9 mouse cellular contexts compared by ENCODE assay signal in genomic region chr2:50304824-50305577, GRCm38 (mm10). TPM values are rescaled to one million over a fixed set of nuclear protein-coding genes. Genes with fewer than 3 reads are reported as not detected.
DNase-seq lines count a peak whose midpoint lies in the region; ATAC-seq and TF ChIP-seq lines count a peak whose summit lies in the region.
"Had no signal": no experiment of that assay in that cellular context is flagged by ENCODE, and none has a peak within 500 bp of the region (broad histone marks: within the 10 kb centered on the region; RNA-seq: fewer than 3 reads in every experiment).

No protein-coding gene starts in this region.

- no peak for TF ChIP-seq EP300 in lung, postnatal 0 days (IDR thresholded peaks at IDR 0.05)

- no peak overlapping the region for H3K27ac ChIP-seq in gastrocnemius, adult 2 months
- H3K27ac ChIP-seq in lung, postnatal 0 days (ENCODE audit: low read length): no peak overlapping the region
- no peak overlapping the region for H3K27ac ChIP-seq in midbrain, embryonic 16.5 days (ENCODE audit: low read length)
- H3K27ac ChIP-seq: embryonic facial prominence, embryonic 13.5 days had no signal

- TF ChIP-seq CTCF in gastrocnemius, adult 2 months (IDR thresholded peaks at IDR 0.05): peak; percentile 44
- peak; percentile 70 for TF ChIP-seq CTCF in lung, postnatal 0 days (IDR thresholded peaks at IDR 0.05)
- peak; percentile 69; the same call in 1 of the 2 replicates for TF ChIP-seq CTCF in brain, embryonic 14.5 days (IDR thresholded peaks at IDR 0.05; ENCODE audit: borderline replicate concordance, extremely low read depth, insufficient read depth, insufficient read length)

- ATAC-seq in lung, postnatal 0 days: no peak
- peak; percentile 83 for ATAC-seq in midbrain, embryonic 16.5 days
- ATAC-seq in monocyte, adult 5-6 weeks (replicated peaks; ENCODE audit: insufficient number of reproducible peaks, low FRiP score, low TSS enrichment, poor library complexity, severe bottlenecking): no peak

- no peak for TF ChIP-seq POLR2A in brain, embryonic 14.5 days (IDR thresholded peaks at IDR 0.05; ENCODE audit: borderline replicate concordance, extremely low read depth, insufficient read depth, insufficient read length, poor library complexity, severe bottlenecking)

- 44% methylated on average over 1 of the region's 1 CpGs for WGBS in lung, postnatal 0 days
- 77% methylated on average over 1 of the region's 1 CpGs for WGBS in midbrain, embryonic 16.5 days

- intact Hi-C loops in gastrocnemius, adult 2 months (cut with DNase I): loop anchor here (5.0 kb wide), 1 partner anchor 1527 kb away; no protein-coding TSS in a partner anchor

- DNase-seq in gastrocnemius, adult 2 months: no peak
- DNase-seq in gastrocnemius, adult 8-10 months (ENCODE audit: low spot score in 2 of 2): no peak
- DNase-seq in lung, postnatal 0 days (ENCODE audit: low spot score): no peak
- DNase-seq in lung, postnatal 25 days (ENCODE audit: low spot score): no peak
- DNase-seq in brain, embryonic 14.5 days (ENCODE audit: low read depth): peak; percentile 72
- no peak for DNase-seq in lung, postnatal 36 days

- no peaks in the 10 kb centered on the region for H3K4me1 ChIP-seq in lung, postnatal 0 days (ENCODE audit: insufficient read depth, low read depth, low read length)
- peaks cover 7% of the 10 kb centered on the region; the same call in 1 of the 2 replicates for H3K4me1 ChIP-seq in midbrain, embryonic 16.5 days (ENCODE audit: control insufficient read depth, insufficient read depth, low read length)

- no peak overlapping the region for H3K4me2 ChIP-seq in lung, postnatal 0 days (replicated peaks; ENCODE audit: low read depth, low read length)
- no peak overlapping the region for H3K4me2 ChIP-seq in midbrain, embryonic 16.5 days (ENCODE audit: low read length)
- H3K4me2 ChIP-seq: embryonic facial prominence, embryonic 13.5 days had no signal

- H3K27me3 ChIP-seq in lung, postnatal 0 days (replicated peaks; ENCODE audit: insufficient read depth, low read length): no peaks in the 10 kb centered on the region
- H3K27me3 ChIP-seq in midbrain, embryonic 16.5 days (ENCODE audit: control insufficient read depth, insufficient read depth, low read depth, low read length): no peaks in the 10 kb centered on the region
- H3K27me3 ChIP-seq: embryonic facial prominence, embryonic 13.5 days had no signal

- no peaks in the 10 kb centered on the region for H3K9me3 ChIP-seq in lung, postnatal 0 days (ENCODE audit: low read length)
- H3K9me3 ChIP-seq in midbrain, embryonic 16.5 days (replicated peaks; ENCODE audit: control insufficient read depth, low read length, poor library complexity, severe bottlenecking): no peaks in the 10 kb centered on the region
- H3K9me3 ChIP-seq: embryonic facial prominence, embryonic 13.5 days had no signal

- no peak overlapping the region for H3K4me3 ChIP-seq in gastrocnemius, adult 2 months
- H3K4me3 ChIP-seq in lung, postnatal 0 days (ENCODE audit: low read depth, low read length): no peak overlapping the region
- no peak overlapping the region for H3K4me3 ChIP-seq in midbrain, embryonic 16.5 days (ENCODE audit: low read depth, low read length)
- H3K4me3 ChIP-seq: embryonic facial prominence, embryonic 13.5 days had no signal

- H3K36me3 ChIP-seq in lung, postnatal 0 days (ENCODE audit: insufficient read depth, low read length): no peaks in the 10 kb centered on the region
- no peaks in the 10 kb centered on the region for H3K36me3 ChIP-seq in midbrain, embryonic 16.5 days (ENCODE audit: control insufficient read depth, insufficient read depth, low read length)
- H3K36me3 ChIP-seq: embryonic facial prominence, embryonic 13.5 days had no signal

- H3K9ac ChIP-seq in lung, postnatal 0 days (replicated peaks; ENCODE audit: low read depth): no peak overlapping the region
- H3K9ac ChIP-seq in midbrain, embryonic 16.5 days (ENCODE audit: low read depth, low read length): no peak overlapping the region
- H3K9ac ChIP-seq: embryonic facial prominence, embryonic 13.5 days had no signal

RNA-seq across cellular contexts. Expression of gene Mmadhc, which starts 8.4 kb away (rescaled TPM):
- 100 to 1,000 TPM; 100 to 117 TPM for total RNA-seq in gastrocnemius, adult 2 months (2021)
- 100 to 1,000 TPM; 110 to 119 (median 114) TPM for total RNA-seq in gastrocnemius, adult 8-10 months (2022)
- 102 and 109 TPM in 2 replicates for polyA plus RNA-seq in lung, postnatal 0 days (2015; fragmentation: Nextera tagmentation; extraction: Ambion mirVana)
- 81.0 and 100 TPM in 2 replicates for polyA plus RNA-seq in brain, embryonic 14.5 days (2012; rRNA removed)
- 126 TPM in 2 replicates for polyA plus RNA-seq in midbrain, embryonic 16.5 days (2015; fragmentation: Nextera tagmentation; extraction: Ambion mirVana)
- 44.5 to 47.4 TPM (median 46.0 TPM) in 3 replicates for total RNA-seq in monocyte, adult 5-6 weeks (2017)
